In genomic region chr17:12104245-12104644, GRCm38 (mm10) we compare ENCODE assay signal across 10 mouse cellular contexts.
"Had no signal": no experiment of that assay in that cellular context is flagged by ENCODE, and none has a peak within 500 bp of the region (broad histone marks: within the 10 kb centered on the region; RNA-seq: fewer than 3 reads in every experiment).

No protein-coding gene starts in this region.

- H3K4me2 ChIP-seq: kidney, embryonic 15.5 days; midbrain, embryonic 11.5 days; midbrain, embryonic 15.5 days; neural tube, embryonic 12.5 days had no signal

- H3K9ac ChIP-seq: kidney, embryonic 15.5 days; midbrain, embryonic 15.5 days; neural tube, embryonic 12.5 days had no signal

- H3K9me3 ChIP-seq: limb, embryonic 10.5 days; midbrain, embryonic 15.5 days had no signal

- H3K27me3 ChIP-seq: kidney, embryonic 15.5 days; midbrain, embryonic 15.5 days; neural tube, embryonic 12.5 days had no signal

- H3K36me3 ChIP-seq: kidney, embryonic 15.5 days; limb, embryonic 10.5 days; midbrain, embryonic 15.5 days; neural tube, embryonic 12.5 days had no signal

- H3K27ac ChIP-seq: kidney, embryonic 15.5 days; left cerebral cortex, adult 2 months; limb, embryonic 10.5 days; midbrain, embryonic 15.5 days; neural tube, embryonic 12.5 days had no signal

- H3K4me1 ChIP-seq: kidney, embryonic 15.5 days; limb, embryonic 10.5 days; midbrain, embryonic 15.5 days; neural tube, embryonic 12.5 days had no signal

- H3K4me3 ChIP-seq: kidney, embryonic 15.5 days; left cerebral cortex, adult 2 months; limb, embryonic 10.5 days; midbrain, embryonic 15.5 days; neural tube, embryonic 12.5 days had no signal

- ATAC-seq: lung, postnatal 0 days; midbrain, embryonic 15.5 days had no signal

- DNase-seq: kidney, adult 11 months; lung, adult 2 months; right cerebral cortex, postnatal 4 days had no signal
